Mouse (Mus musculus) kidney, postnatal 0 days (tissue): ENCODE data around the gene Foxk1. TPM values are rescaled to one million over a fixed set of nuclear protein-coding genes. Genes with fewer than 3 reads are reported as not detected.

Experiments used
- ATAC-seq: fragments of 200-750 bp; cut with Nextera tagmentation; replicated peaks from 2 replicates; pipeline ENCODE4 v1.8.0; 2017; ENCODE audit warnings: low read depth, moderate number of reproducible peaks, moderate TSS enrichment, moderate library complexity; ENCODE audit not compliant: low FRiP score
- DNase-seq: peaks from one replicate; pipeline ENCODE4 v3.0.0-alpha.2; 2016; ENCODE audit warnings: low spot score
- H3K27ac ChIP-seq: fragments of 300-500 bp; sonication (generic); 2 replicates; pipeline ENCODE4 v1.5.1; 2014; ENCODE audit warnings: mild to moderate bottlenecking
- H3K27me3 ChIP-seq: fragments of 300-500 bp; sonication (generic); 2 replicates; pipeline ENCODE4 v1.6.1; 2014; ENCODE audit warnings: low read length, mixed read lengths; ENCODE audit not compliant: insufficient read depth
- H3K36me3 ChIP-seq: fragments of 300-500 bp; sonication (generic); 2 replicates; pipeline ENCODE4 v1.6.1; 2014; ENCODE audit warnings: low read length, mixed read lengths; ENCODE audit not compliant: insufficient read depth
- H3K4me1 ChIP-seq: fragments of 300-500 bp; sonication (generic); replicated peaks from 2 replicates; pipeline ENCODE4 v1.6.1; 2014; ENCODE audit warnings: antibody characterized with exemption, low read length, mixed read lengths; ENCODE audit not compliant: insufficient read depth
- H3K4me2 ChIP-seq: fragments of 300-500 bp; sonication (generic); 2 replicates; pipeline ENCODE4 v1.6.1; 2014; ENCODE audit warnings: mild to moderate bottlenecking, low read length, moderate library complexity, mixed read lengths
- H3K4me3 ChIP-seq: fragments of 300-500 bp; sonication (generic); replicated peaks from 2 replicates; pipeline ENCODE4 v1.5.1; 2014; ENCODE audit warnings: low read depth, low read length
- H3K9ac ChIP-seq: fragments of 300-500 bp; sonication (generic); 2 replicates; pipeline ENCODE4 v1.6.1; 2014; ENCODE audit warnings: low read depth, low read length
- H3K9me3 ChIP-seq: fragments of 300-500 bp; sonication (generic); replicated peaks from 2 replicates; pipeline ENCODE4 v1.6.1; 2016; ENCODE audit warnings: low read length, inconsistent platforms, mixed read lengths
- CTCF ChIP-seq: IDR thresholded peaks from 2 replicates; pipeline ENCODE4 v1.5.1; 2016; ENCODE audit warnings: antibody characterized with exemption, low read depth, mild to moderate bottlenecking, moderate library complexity
- WGBS: fragments of 180-500 bp; shearing (Covaris S2); extraction: QIAGEN DNeasy Blood & Tissue Kit; methylation state at CpG from one replicate; pipeline ENCODE4 v1.1.7; 2014; 5-methylcytosine and 5-hydroxymethylcytosine counted together
- polyA plus RNA-seq: library from polyadenylated mRNA; unstranded; fragments of >200 nt; fragmentation: Nextera tagmentation; extraction: Ambion mirVana; gene quantifications from 2 replicates; pipeline ENCODE4 v1.2.1, GENCODE M21; 2015

Foxk1 gene
- polyA plus RNA-seq, 1 experiment from 2014 or later: 5.6 TPM

DNA sequence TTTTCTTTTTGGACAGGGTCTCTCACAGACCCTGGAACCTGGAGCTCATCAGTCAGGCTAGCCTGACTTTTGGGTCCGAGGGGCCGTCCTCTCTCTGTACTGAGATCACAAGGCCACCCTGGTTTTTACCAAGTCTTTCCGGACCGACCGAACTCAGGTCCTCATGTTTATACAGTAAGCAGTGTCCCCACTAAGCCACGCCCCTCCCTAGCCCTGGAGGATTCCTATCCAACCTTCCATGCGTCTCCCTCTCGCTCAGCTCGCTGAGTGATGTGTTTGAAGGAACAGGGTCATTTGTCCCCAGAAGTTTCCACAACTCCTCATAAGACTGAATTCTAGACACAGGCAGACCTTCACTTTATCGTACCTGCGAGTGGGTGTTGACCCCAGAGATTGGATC is 5.6 kb downstream of the Foxk1 start:
- Histone ChIP-seq H3K4me3 (no peak overlapping the region), H3K27ac (no peak overlapping the region), H3K36me3 (no peaks in the 10 kb centered on the region; the same call in 1 of the 2 replicates), H3K4me1 (peaks cover 43% of the 10 kb centered on the region), H3K4me2 (no peak overlapping the region), H3K9me3 (no peaks in the 10 kb centered on the region), H3K9ac (no peak overlapping the region), H3K27me3 (no peaks in the 10 kb centered on the region)
- no peak for TF ChIP-seq CTCF
- DNase-seq (no peak), ATAC-seq (no peak)
- 45% methylated on average over 11 of the region's 11 CpGs for WGBS

- no peaks in the 10 kb centered on the region for H3K27me3 ChIP-seq
- DNase-seq (no peak), ATAC-seq (no peak)
- H3K4me2 ChIP-seq: no peak overlapping the region
- H3K36me3 ChIP-seq: no peaks in the 10 kb centered on the region; the same call in 1 of the 2 replicates
- no peak overlapping the region for H3K27ac ChIP-seq
- no peak overlapping the region for H3K9ac ChIP-seq
- WGBS: 76% methylated on average over 7 of the region's 7 CpGs
- H3K9me3 ChIP-seq: no peaks in the 10 kb centered on the region
- peak; percentile 8; the same call in 1 of the 2 replicates for TF ChIP-seq CTCF
- no peak overlapping the region for H3K4me3 ChIP-seq
- H3K4me1 ChIP-seq: peaks cover 40% of the 10 kb centered on the region
Observed at GRCm38 (mm10) chr5:142407381-142407780, 6.1 kb downstream of the Foxk1 start.

DNA sequence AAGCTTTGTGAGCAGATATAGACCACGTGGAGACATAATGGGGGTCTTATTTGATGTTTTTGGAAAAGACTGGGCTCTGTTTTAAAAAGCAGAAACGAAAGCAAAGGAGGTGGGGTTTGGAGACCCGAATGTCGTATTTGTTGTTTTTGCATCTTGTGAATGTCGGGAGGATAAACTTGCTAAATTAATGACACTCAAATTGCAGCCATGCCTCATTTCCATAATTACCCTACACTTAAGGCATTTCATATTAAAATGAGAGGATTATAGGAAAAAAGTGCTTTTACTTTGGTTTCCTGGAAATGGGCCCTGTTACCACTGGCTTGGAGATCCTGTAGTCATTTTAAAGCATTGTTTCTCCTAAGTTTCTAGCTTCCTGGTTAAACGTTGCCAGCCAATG is 7.9 kb downstream of the Foxk1 start:
- Histone ChIP-seq H3K9ac (no peak overlapping the region), H3K27ac (no peak overlapping the region), H3K4me2 (no peak overlapping the region), H3K27me3 (no peaks in the 10 kb centered on the region), H3K4me3 (no peak overlapping the region), H3K9me3 (no peaks in the 10 kb centered on the region), H3K36me3 (no peaks in the 10 kb centered on the region; the same call in 1 of the 2 replicates), H3K4me1 (peaks cover 30% of the 10 kb centered on the region)
- TF ChIP-seq CTCF: no peak
- ATAC-seq: no peak
- DNase-seq: no peak
- WGBS: 55% methylated on average over 6 of the region's 6 CpGs

GRCm38 (mm10) chr5:142410348-142410747 is 9.1 kb downstream of the Foxk1 start:
- Histone ChIP-seq H3K27me3 (no peaks in the 10 kb centered on the region), H3K4me2 (no peak overlapping the region), H3K36me3 (no peaks in the 10 kb centered on the region), H3K4me3 (no peak overlapping the region), H3K9ac (no peak overlapping the region), H3K4me1 (peaks cover 30% of the 10 kb centered on the region), H3K9me3 (no peaks in the 10 kb centered on the region), H3K27ac (no peak overlapping the region)
- ATAC-seq (no peak), DNase-seq (no peak)
- WGBS: 40% methylated on average over 7 of the region's 7 CpGs
- no peak for TF ChIP-seq CTCF

- no peak for ATAC-seq
- Histone ChIP-seq H3K36me3 (no peaks in the 10 kb centered on the region), H3K4me3 (no peak overlapping the region), H3K4me1 (peaks cover 39% of the 10 kb centered on the region), H3K9ac (no peak overlapping the region), H3K9me3 (no peaks in the 10 kb centered on the region), H3K4me2 (no peak overlapping the region), H3K27me3 (no peaks in the 10 kb centered on the region), H3K27ac (peak overlapping the region; percentile 55)
- TF ChIP-seq CTCF: no peak
- WGBS: 50% methylated on average over 6 of the region's 6 CpGs
- DNase-seq: no peak
Observed at GRCm38 (mm10) chr5:142412678-142413385, 11.5 kb downstream of the Foxk1 start.

DNA sequence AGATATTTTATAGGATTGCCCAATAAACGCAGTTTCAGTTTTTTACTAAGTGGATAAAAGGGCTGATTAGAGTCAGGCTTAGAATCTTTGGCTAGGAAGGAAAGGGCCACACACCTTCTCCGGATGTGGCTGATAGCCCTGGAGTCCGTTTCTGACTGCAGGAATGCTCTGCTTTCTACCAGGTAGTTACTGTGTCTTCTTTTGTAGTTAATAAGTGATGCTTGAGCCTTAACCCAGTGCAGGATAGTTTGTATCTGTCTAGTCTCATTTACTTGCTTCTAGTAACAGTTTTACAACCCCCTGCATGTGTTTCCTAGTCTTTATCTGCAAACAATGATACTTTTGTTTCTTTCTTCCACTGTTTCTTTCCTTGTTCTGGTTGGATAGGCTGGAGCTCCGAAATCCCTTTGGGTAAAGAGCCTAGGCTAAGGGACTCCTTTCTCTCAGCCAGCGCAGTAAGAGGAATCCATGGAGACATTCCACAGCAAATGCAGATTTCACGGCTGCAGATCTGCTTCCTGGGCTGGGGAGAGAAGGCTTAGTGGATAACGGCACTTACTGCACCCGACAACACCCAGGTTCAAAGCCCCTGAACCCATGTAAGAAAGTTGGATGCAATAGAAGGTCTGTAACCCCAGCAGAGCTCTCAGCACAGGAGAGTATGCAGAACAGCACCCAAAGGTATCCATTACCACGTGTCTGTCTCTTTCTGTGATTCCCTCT is 12.6 kb downstream of the Foxk1 start:
- no peak overlapping the region for H3K9ac ChIP-seq
- H3K4me2 ChIP-seq: no peak overlapping the region
- H3K4me1 ChIP-seq: peaks cover 39% of the 10 kb centered on the region
- no peaks in the 10 kb centered on the region for H3K27me3 ChIP-seq
- no peak for TF ChIP-seq CTCF
- no peak overlapping the region for H3K4me3 ChIP-seq
- ATAC-seq (no peak), DNase-seq (no peak)
- 48% methylated on average over 9 of the region's 9 CpGs for WGBS
- no peaks in the 10 kb centered on the region for H3K36me3 ChIP-seq
- peak overlapping the region; percentile 55 for H3K27ac ChIP-seq
- no peaks in the 10 kb centered on the region for H3K9me3 ChIP-seq
